Mouse (Mus musculus): ENCODE results near the gene Xpnpep3. TPM values are rescaled to one million over a fixed set of nuclear protein-coding genes. Genes with fewer than 3 reads are reported as not detected.
"Not testable (repeated sequence)": the region's sequence is repeated elsewhere in the genome, so short reads cannot be mapped to it uniquely, and the experiment has no call there.

Gene Xpnpep3
- polyA plus RNA-seq, 1 experiment from 2014 or later: 12.0 TPM

DNA sequence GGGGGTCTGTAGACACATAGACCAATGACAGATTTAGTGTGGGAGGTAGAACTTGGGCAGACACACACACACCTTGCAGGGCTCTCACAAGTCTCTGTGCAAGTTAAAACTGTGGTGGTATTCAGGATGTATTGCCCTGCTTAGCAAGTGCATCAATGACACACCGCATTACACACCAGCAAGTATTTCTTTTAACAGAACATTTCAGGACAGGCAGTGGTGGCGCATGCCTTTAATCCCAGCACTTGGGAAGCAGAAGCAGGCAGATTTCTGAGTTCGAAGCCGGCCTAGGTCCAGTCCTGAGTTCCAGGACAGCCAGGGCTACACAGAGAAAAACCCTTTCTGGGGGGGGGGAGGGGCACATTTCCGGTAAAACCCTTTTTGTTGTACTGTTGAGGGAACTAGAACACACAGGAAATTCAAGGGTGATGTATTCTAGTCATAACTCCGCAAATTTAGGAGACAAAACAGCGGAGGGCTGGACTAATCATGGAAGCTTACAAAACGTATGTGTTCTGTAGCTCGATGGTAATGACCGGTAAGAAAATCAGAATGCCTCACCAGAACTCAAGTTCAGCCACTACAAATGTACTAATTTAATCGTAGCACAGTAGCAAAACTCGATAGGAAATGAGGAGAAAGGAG lies 65.2 kb downstream of the Xpnpep3 start:
- WGBS: 73% methylated on average over 12 of the region's 12 CpGs
- ATAC-seq (ENCODE audit: insufficient number of reproducible peaks, low FRiP score, low TSS enrichment, low read depth): no peak

GRCm38 (mm10) chr15:81465901-81466737 lies 66.2 kb downstream of the Xpnpep3 start, which contains the start of gene Rbx1:
TSS of gene Rbx1 (plus strand) at chr15:81466296.
- WGBS: under 1% methylated on average over 58 of the region's 62 CpGs
- ATAC-seq (ENCODE audit: insufficient number of reproducible peaks, low FRiP score, low TSS enrichment, low read depth): peak; percentile 98
- peak within 1 kb of the TSS; percentile 67 for H3K4me2 ChIP-seq
- H3K27ac ChIP-seq: peak within 1 kb of the TSS; percentile 92
- peak within 1 kb of the TSS; percentile 69 for H3K4me3 ChIP-seq
- H3K9me3 ChIP-seq: 0 out of 2 replicates have a peak, but pooled peaks cover 5% of the 10 kb centered on the region
- peaks cover 23% of the 10 kb centered on the region for H3K36me3 ChIP-seq
- peak within 1 kb of the TSS; percentile 70 for H3K9ac ChIP-seq
- H3K4me1 ChIP-seq: peaks cover 9% of the 10 kb centered on the region; the same call in 1 of the 2 replicates
- no peaks in the 10 kb centered on the region for H3K27me3 ChIP-seq

More for the DNA sequence above, 65.2 kb downstream of the Xpnpep3 start:
- peak overlapping the region; percentile 70 for H3K9ac ChIP-seq
- peaks cover 17% of the 10 kb centered on the region for H3K36me3 ChIP-seq
- H3K4me3 ChIP-seq: peak overlapping the region; percentile 69
- H3K4me2 ChIP-seq: peak overlapping the region; percentile 67
- 0 out of 2 replicates have a peak, but pooled peaks cover 5% of the 10 kb centered on the region for H3K9me3 ChIP-seq
- no peaks in the 10 kb centered on the region for H3K27me3 ChIP-seq
- H3K4me1 ChIP-seq: peaks cover 9% of the 10 kb centered on the region; the same call in 1 of the 2 replicates
- peak overlapping the region; percentile 92 for H3K27ac ChIP-seq

- under 1% methylated on average over 15 of the region's 15 CpGs for WGBS
- Histone ChIP-seq H3K9ac (peak overlapping the region; percentile 63), H3K4me2 (peak overlapping the region; percentile 59), H3K9me3 (0 out of 2 replicates have a peak, but pooled peaks cover 5% of the 10 kb centered on the region), H3K4me3 (peak overlapping the region; percentile 69), H3K36me3 (peaks cover 29% of the 10 kb centered on the region), H3K27me3 (no peaks in the 10 kb centered on the region), H3K27ac (peak overlapping the region; percentile 92), H3K4me1 (peaks cover 9% of the 10 kb centered on the region; the same call in 1 of the 2 replicates)
- no peak for ATAC-seq (ENCODE audit: insufficient number of reproducible peaks, low FRiP score, low TSS enrichment, low read depth)
Measured at GRCm38 (mm10) chr15:81466738-81467113, 66.8 kb downstream of the Xpnpep3 start.

GRCm38 (mm10) chr15:81470735-81471134 lies 70.8 kb downstream of the Xpnpep3 start:
- peaks cover 65% of the 10 kb centered on the region for H3K36me3 ChIP-seq

GRCm38 (mm10) chr15:81472256-81472655 lies 72.3 kb downstream of the Xpnpep3 start:
- no peak overlapping the region for H3K27ac ChIP-seq
- 96% methylated on average over 5 of the region's 5 CpGs for WGBS
- no peak overlapping the region for H3K4me3 ChIP-seq
- peaks cover 5% of the 10 kb centered on the region; the same call in 1 of the 2 replicates for H3K4me1 ChIP-seq
- H3K36me3 ChIP-seq: peaks cover 67% of the 10 kb centered on the region
- H3K4me2 ChIP-seq: no peak overlapping the region
- no peaks in the 10 kb centered on the region for H3K9me3 ChIP-seq
- ATAC-seq (ENCODE audit: insufficient number of reproducible peaks, low FRiP score, low TSS enrichment, low read depth): no peak
- H3K9ac ChIP-seq: no peak overlapping the region
- H3K27me3 ChIP-seq: no peaks in the 10 kb centered on the region

More at GRCm38 (mm10) chr15:81470735-81471134, 70.8 kb downstream of the Xpnpep3 start:
- no peak overlapping the region for H3K4me2 ChIP-seq
- H3K4me1 ChIP-seq: peaks cover 6% of the 10 kb centered on the region; the same call in 1 of the 2 replicates
- H3K9me3 ChIP-seq: no peaks in the 10 kb centered on the region
- H3K9ac ChIP-seq: no peak overlapping the region
- H3K27me3 ChIP-seq: no peaks in the 10 kb centered on the region
- 65% methylated on average over 8 of the region's 8 CpGs for WGBS
- H3K27ac ChIP-seq: no peak overlapping the region
- no peak for ATAC-seq (ENCODE audit: insufficient number of reproducible peaks, low FRiP score, low TSS enrichment, low read depth)
- H3K4me3 ChIP-seq: no peak overlapping the region

DNA sequence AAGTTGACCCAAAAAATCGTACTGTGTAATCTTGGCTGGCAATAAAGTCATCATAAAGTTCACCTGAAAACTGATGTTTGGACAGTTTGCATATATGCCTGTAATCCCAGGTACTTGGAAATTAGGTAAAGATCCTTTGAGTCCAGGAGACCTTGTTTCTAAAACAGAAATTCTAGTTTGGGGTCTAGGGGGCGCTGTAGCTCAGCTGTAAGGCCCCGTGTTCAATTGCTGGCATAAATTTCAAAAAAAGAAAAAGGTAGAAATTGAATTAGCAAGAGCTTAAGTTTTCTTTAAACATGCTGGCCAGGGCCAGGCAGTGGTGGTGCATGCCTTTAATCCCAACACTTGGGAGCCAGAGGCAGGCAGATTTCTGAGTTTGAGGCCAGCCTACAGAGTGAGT lies 75.7 kb downstream of the Xpnpep3 start:
- 46% methylated on average over 3 of the region's 3 CpGs for WGBS
- ATAC-seq (ENCODE audit: insufficient number of reproducible peaks, low FRiP score, low TSS enrichment, low read depth): no peak
- Histone ChIP-seq H3K4me1 (no peaks in the 10 kb centered on the region), H3K9ac (no peak overlapping the region), H3K36me3 (peaks cover 49% of the 10 kb centered on the region), H3K27me3 (no peaks in the 10 kb centered on the region), H3K4me2 (no peak overlapping the region), H3K4me3 (no peak overlapping the region), H3K9me3 (no peaks in the 10 kb centered on the region), H3K27ac (peak overlapping the region; percentile 9; the same call in 1 of the 2 replicates)

- Histone ChIP-seq H3K9ac (no peak overlapping the region), H3K4me1 (0 out of 2 replicates have a peak, but pooled peaks cover 2% of the 10 kb centered on the region), H3K4me2 (no peak overlapping the region), H3K27me3 (no peaks in the 10 kb centered on the region), H3K27ac (no peak overlapping the region), H3K4me3 (no peak overlapping the region), H3K36me3 (peaks cover 40% of the 10 kb centered on the region), H3K9me3 (no peaks in the 10 kb centered on the region)
- 3% methylated on average over 2 of the region's 2 CpGs for WGBS
- ATAC-seq (ENCODE audit: insufficient number of reproducible peaks, low FRiP score, low TSS enrichment, low read depth): no peak
Measured at GRCm38 (mm10) chr15:81476597-81476996, 76.7 kb downstream of the Xpnpep3 start.

DNA sequence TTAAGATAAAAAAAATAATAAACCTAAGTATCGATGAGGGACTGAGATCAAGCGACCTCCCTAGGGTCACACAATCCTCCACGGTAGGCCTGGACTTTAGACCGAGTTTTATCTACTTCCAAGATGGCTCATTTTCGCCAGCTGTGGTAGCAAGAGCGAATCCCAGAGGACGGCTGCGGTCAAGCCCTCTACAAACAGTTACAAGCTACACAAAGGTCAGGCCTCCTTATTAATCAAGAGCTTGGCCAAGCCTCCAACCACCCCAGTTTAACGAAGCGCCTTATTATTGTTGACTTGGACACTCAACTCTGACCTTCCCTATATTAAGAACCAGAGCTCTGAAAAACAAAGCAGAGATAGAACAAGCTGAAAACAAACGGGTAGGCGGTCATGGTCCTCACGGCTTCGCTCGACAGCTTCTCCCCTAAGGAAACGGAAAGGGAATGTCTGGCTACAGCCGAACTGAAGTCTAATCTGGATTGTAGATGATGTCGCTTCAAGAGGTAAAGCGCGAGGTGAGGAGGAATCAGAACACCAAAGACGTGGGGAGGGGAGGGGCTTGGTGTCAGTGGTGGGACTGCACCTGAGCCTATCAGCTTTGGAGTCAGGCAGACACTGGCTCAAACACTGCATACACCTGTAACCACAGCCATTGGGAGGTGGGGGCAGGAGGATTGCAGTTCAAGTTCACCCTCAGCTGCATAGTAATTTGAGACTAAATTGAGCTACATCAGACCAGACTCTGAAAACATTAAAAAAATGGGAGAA lies 79.7 kb downstream of the Xpnpep3 start:
- 61% methylated on average over 21 of the region's 21 CpGs for WGBS
- Histone ChIP-seq H3K4me3 (no peak overlapping the region), H3K9me3 (no peaks in the 10 kb centered on the region), H3K27me3 (no peaks in the 10 kb centered on the region), H3K4me2 (no peak overlapping the region), H3K36me3 (peaks cover 13% of the 10 kb centered on the region), H3K27ac (no peak overlapping the region), H3K4me1 (0 out of 2 replicates have a peak, but pooled peaks cover 2% of the 10 kb centered on the region), H3K9ac (no peak overlapping the region)
- no peak for ATAC-seq (ENCODE audit: insufficient number of reproducible peaks, low FRiP score, low TSS enrichment, low read depth)

GRCm38 (mm10) chr15:81480284-81480683 lies 80.3 kb downstream of the Xpnpep3 start:
- H3K9me3 ChIP-seq; H3K27ac ChIP-seq; H3K4me1 ChIP-seq; ATAC-seq (ENCODE audit: insufficient number of reproducible peaks, low FRiP score, low TSS enrichment, low read depth); H3K27me3 ChIP-seq; H3K4me2 ChIP-seq; H3K36me3 ChIP-seq; H3K4me3 ChIP-seq; H3K9ac ChIP-seq: not testable (repeated sequence)
- 73% methylated on average over 3 of the region's 3 CpGs for WGBS

DNA sequence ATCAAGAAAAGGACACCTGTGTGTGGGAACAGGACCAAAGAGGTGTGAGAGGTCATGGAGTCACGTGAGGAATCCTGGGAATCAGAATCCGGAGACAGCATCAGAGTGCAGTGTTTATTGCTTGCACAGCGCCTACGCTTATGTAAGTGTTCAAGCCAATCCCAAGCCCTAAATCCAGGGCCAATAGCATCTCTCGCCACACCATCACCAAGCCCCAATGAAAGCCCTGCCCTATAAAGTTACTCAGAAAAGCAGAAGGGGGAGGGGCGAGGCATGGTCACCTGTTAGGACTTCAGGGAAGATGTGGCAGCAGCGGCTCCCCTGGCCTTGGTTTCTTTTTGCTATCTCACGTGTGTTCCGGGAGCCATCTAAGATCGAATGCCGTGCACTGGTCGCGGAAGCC lies 81.0 kb downstream of the Xpnpep3 start:
- Histone ChIP-seq H3K9ac (no peak overlapping the region), H3K4me2 (peak overlapping the region; percentile 48), H3K27me3 (no peaks in the 10 kb centered on the region), H3K36me3 (peaks cover under 1% of the 10 kb centered on the region; the same call in 1 of the 2 replicates), H3K27ac (no peak overlapping the region), H3K9me3 (no peaks in the 10 kb centered on the region), H3K4me1 (0 out of 2 replicates have a peak, but pooled peaks cover 2% of the 10 kb centered on the region), H3K4me3 (peak overlapping the region; percentile 31)
- WGBS: 12% methylated on average over 13 of the region's 13 CpGs
- no peak for ATAC-seq (ENCODE audit: insufficient number of reproducible peaks, low FRiP score, low TSS enrichment, low read depth)

GRCm38 (mm10) chr15:81482966-81483365 lies 83.0 kb downstream of the Xpnpep3 start:
- H3K36me3 ChIP-seq: no peaks in the 10 kb centered on the region
- no peak overlapping the region for H3K4me2 ChIP-seq
- H3K27ac ChIP-seq: no peak overlapping the region
- no peak overlapping the region for H3K9ac ChIP-seq
- 0 out of 2 replicates have a peak, but pooled peaks cover 2% of the 10 kb centered on the region for H3K4me1 ChIP-seq
- H3K27me3 ChIP-seq: no peaks in the 10 kb centered on the region
- no peak overlapping the region for H3K4me3 ChIP-seq
- no peak for ATAC-seq (ENCODE audit: insufficient number of reproducible peaks, low FRiP score, low TSS enrichment, low read depth)
- whole genome bisulfite sequencing: 86% methylated on average over 2 of the region's 2 CpGs
- H3K9me3 ChIP-seq: no peaks in the 10 kb centered on the region

Measured in limb, embryonic 15.5 days (tissue).